Mouse (Mus musculus) erythroblast, embryonic 14.5 days (primary cell): ENCODE results near the gene Rpp25.

Experiments used
- GATA1 ChIP-seq: IDR thresholded peaks from 2 replicates; pipeline ENCODE4 v1.6.1; 2012; ENCODE audit warnings: low read length, inconsistent platforms, mixed read lengths
- TAL1 ChIP-seq: IDR thresholded peaks from 3 replicates; pipeline ENCODE4 v1.6.1; 2012; ENCODE audit warnings: low read length, inconsistent platforms, mixed read lengths

DNA sequence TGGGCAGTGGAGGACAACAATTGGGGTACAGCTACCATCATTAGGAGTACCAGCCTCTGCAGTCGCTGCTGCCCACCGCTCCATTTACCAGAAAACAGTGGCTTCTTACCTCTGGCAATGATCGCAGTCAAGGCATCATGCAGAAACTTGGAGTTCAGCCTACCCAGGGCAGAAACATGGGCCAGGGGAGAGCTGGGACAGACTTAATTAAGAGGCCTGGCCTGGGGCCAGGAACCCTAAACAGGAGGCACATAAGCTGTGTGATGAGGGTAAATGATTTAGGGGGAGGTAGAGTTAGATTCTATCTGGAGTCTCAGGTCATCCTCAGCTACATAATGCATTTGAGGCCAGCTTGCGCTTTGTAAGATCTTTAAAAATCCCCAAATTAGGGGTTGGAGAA, 45.4 kb downstream of the Rpp25 start:
- no peak for TF ChIP-seq GATA1
- no peak for TF ChIP-seq TAL1
